Mouse (Mus musculus) gastrocnemius, postnatal 36 days (tissue): ENCODE measurements around the gene Mb. TPM values are rescaled to one million over a fixed set of nuclear protein-coding genes. Genes with fewer than 3 reads are reported as not detected.
"Not testable (repeated sequence)": the region's sequence is repeated elsewhere in the genome, so short reads cannot be mapped to it uniquely, and the experiment has no call there.

Source experiments
- DNase-seq, 2 experiments: peaks; one replicate each; pipeline ENCODE4 v3.0.0; 2022
- intact Hi-C: fragments of 180-260 bp; cut with DNase I; formaldehyde crosslinking; loops from one replicate; pipeline ENCODE4 v1.15.1; 2025
- total RNA-seq, 2 experiments: library from RNA; stranded (reverse); gene quantifications; 2 replicates each; pipeline ENCODE4 v1.2.3; 2021

Gene Mb
- total RNA-seq, 2 experiments from 2014 or later, result 2,788 to 3,377 TPM

DNA sequence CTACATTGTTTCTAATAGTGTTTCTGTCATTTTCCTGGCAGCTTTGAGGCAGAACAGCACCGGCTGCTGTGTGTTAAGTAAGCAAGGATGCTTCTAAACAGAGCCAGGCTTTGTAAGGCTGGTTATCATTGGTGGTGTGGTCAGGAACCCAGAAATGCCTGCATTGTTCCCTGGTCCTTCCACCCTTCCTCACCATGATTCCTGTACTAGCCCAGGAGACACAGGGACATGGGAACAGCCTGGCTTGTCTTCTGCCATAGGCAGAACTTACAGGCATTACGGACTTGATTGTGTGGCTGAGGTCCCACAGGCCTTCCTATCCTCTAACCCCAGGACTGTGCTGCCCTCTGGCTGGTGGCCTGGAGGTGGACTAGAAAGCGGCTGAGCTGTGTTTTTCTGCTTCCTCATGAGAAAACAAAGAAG lies 18.0 kb upstream of the Mb start:
- intact Hi-C loops, result no loop called here
- DNase-seq, result no peak

DNA sequence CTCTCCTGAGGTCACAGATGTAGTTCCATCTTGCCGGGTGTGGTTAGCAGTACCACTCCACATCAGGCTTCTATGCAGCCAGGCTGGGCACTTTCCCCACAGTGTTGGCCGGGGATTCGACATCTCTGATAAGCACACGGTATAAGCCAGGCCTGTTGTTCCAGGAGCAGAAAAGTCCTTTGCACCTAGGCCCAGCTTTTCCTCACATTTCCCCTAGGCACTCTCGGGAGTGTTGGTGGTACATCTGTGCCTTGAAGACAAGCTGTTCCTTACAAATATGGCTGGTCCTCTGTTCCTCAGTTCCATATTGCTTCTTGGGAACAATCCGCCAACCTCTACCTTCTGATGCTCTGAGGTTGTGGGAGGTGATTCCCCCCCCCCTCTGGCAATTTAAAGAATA lies 15.8 kb upstream of the Mb start:
- no peak for DNase-seq
- intact Hi-C loops, result no loop called here

DNA sequence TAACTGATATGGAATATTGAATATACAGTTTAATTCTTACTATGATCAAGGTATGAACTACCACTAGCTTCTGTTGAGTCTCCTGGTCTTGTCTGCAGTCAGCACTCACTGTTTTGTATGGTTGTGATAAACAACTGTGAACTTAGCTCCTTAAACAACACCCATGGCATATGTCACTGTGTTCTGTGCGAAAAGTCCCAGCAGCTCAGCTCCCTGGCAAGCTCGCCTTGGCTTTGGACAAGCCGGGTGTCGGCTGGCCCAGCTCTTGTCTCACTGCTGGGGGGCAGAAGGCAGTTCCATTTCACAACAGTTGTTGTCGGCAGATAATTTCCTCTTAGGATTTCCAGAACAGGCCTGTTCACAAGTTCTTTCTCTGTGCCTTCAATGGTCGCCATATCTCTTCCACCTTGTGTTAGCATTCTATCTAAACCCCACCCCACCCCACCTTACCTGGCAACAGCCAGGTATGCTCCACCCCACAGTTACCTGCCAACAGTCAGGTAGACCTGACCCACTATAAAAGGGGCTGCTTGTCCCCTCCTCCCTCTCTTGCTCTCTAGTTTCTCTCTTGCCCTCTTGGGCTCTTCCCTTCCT lies 14.9 kb upstream of the Mb start:
- no peak for DNase-seq
- intact Hi-C loops, result no loop called here

DNA sequence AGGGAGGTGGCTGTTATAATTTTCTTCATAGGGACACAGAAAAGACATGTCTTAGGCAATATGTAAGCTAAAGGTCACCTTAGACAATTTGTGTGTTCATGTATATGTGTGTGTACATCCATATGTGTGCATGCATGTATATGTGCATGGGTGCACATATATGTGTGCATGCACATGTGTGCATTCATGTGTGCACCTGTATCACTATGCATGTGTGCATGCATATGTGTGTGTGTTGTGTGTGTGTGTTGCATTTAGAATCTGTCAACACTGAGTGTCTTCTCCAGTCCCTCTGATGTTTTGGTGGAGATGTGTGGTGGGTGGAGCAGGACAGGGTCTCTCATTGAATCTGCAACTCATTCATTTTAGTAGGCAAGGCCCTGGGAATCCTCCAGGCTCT lies 12.3 kb upstream of the Mb start:
- intact Hi-C loops, result no loop called here
- no peak for DNase-seq

DNA sequence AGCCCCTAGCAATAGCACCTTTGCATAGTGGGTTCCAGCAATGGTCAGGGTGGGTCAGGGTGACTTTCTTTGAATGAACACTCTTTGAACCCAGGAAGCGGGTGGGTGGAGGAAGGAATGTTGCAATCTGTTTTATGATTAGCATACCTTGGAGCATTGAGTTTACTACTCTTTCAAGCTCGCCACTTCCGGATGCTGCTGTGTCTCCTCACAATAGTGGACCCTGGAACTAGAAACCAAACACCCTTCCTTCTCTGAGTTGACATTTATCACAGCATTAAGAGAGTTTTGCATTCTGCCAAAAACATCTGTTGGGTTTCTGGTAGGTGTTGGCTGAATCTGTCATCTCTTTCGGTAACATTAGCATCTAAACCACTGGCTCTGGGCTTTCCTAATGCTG lies 8.9 kb upstream of the Mb start:
- intact Hi-C loops, result not testable (repeated sequence)

DNA sequence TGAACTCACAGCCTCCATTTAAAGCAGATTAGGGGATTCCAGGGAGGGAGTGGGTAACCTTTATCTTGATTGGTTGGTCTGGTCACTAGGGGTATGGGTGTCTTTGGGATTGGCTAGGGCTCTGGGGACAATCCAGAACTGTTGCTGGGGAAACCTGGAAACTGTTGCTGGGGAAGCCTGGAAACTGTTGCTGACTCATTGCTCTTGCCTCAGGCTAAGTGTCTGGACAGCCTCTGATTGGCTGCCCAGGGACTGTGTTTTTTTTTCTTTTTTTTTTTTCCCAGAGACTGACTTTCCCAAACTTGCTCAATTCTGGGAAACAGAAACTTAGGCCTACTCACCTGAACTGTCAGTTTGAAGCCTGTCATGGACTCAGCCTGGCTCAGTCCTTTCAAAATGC lies 8.1 kb upstream of the Mb start:
- DNase-seq, result no peak
- intact Hi-C loops, result no loop called here

More for the DNA sequence above, 8.9 kb upstream of the Mb start:
- not testable (repeated sequence) for DNase-seq

DNA sequence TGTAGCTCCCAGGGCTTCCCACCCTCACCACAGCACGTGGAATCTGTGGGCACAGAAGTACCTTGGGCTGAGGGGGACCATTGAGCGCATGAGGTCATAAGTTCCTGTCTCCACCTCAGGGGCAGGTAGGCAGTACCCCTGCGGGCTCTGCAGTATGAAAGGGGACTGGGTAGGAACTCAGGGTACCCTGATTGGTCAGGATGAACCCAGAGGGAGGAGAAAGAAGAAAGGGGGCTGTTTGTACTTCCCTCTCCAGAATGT lies 6.3 kb upstream of the Mb start:
- DNase-seq, result no peak
- intact Hi-C loops, result no loop called here

DNA sequence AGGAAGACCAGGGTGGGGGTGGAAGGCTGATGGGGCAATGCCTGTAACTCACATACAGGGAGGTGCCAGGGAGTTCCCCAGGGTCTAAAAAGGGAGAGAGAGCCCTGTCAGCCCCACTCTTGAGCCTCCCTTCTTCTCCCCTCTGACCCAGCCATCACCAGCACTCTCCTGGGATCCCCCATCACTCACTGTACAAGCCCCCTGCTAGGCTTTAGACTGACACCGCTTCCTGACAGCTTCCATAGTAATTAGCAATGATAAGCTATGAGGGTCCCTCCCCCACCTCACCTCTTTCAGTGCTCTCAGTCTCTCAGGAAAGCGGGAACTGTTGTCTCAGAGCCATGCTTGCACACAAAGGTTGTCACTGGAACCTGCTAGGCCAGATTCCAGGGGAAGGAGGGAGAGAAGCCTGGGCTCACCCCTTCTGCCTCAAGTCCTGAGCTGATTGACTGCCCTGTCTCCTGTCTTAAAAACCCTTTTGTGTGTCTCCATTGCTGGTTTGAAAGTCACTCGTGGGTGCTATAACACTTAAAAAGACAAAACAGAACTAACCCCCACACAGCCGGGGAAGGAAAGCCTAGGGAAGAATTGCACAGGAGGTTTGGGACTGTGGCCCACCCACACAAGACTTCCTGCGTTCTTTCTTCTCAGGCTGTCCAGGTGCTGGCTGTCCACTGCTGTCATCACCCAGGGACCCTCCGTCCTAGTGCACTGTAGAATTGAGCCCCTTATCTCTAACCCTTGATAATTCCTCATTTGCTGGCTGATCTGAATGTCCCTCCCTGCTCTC lies 5.7 kb upstream of the Mb start:
- intact Hi-C loops, result no loop called here
- DNase-seq, result no peak

DNA sequence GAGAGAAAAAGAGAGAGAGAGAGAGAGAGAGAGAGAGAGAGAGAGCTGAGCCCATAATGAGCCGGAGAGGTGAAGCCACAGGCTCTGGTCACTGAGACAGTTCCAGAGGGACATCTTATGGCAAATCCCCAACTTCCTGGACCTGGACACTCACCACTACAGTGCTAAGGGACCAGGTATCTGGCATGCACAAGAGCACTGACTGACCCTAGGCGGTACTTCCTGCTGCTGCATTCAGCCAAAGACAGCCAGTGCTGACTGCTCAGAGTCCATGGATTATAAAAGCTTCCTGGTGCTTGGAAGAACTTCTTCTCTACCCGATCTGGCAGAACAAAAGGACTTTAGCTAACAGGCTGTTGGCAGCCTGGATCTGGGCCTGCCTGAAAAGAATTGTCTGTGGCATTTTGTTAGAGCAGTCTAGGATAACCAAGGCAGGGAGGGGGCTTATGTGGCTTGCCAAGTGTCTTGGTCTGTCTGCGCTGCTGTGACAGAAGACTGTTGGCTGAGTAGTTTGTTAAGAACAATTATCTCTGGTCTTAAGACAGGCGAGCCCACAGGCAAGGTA lies 4.2 kb upstream of the Mb start:
- intact Hi-C loops, result no loop called here
- no peak for DNase-seq

DNA sequence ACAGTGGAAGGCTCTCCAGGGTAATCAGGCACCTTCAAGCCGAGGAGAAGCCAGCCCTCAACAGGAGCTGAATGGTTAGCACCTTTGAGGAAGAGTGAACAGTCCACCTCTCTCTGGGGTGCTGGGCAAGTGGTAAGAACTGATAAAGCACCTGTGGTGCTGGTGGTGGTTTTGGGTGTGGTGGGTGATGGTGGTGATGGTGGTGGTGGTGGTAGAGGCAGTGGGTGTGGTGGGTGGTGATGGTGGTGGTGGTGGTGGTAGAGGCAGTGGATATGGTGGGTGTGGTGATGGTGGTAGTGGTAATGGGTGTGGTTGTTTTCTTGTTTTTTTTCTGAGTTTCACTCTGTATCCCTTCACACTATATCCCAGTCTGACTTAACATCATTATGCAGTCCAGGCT lies 2.6 kb upstream of the Mb start:
- DNase-seq, result no peak
- intact Hi-C loops, result no loop called here

DNA sequence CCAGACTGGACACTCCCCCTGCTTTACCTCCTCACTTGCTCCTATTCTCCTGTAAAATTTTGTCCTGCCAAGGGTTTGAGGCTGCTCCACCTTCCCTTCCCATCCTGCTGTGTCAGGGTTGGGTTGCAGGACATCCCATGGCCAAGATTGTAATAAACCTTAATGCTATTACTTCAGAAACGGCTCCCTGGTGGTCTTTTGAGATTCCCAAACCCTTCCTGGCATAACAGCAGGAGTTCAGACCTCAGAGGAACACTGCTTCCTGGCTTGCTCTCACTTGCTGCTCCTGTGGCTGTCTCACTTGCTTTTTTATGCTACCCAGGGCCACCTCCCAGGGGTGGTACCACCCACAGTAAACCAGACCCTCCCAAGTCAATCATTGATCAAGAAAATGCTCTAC lies 1.7 kb upstream of the Mb start:
- intact Hi-C loops, result no loop called here
- DNase-seq, result no peak

DNA sequence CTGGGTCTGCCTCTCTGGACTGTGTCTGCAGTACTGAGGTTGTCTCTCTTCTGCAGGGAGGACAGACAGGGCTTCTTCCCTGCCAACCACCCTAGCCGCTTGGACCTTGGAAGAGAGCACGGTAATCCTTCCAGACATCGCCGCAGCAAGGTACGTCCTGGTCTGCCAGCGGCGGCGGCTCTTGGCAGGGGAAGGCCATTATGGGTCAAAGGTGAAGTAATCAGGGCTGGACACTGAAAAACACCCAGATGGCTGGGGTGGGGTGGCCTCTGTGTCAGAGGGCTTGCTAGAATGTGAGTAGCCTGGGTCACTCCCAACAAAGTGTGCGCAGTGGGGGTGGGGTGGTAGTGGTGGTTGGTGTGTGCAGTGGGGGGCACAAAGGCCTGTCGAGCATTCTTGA lies 4.9 kb downstream of the Mb start:
- DNase-seq, result peak in 1 of 2 experiments; percentile 66
- intact Hi-C loops, result no loop called here

DNA sequence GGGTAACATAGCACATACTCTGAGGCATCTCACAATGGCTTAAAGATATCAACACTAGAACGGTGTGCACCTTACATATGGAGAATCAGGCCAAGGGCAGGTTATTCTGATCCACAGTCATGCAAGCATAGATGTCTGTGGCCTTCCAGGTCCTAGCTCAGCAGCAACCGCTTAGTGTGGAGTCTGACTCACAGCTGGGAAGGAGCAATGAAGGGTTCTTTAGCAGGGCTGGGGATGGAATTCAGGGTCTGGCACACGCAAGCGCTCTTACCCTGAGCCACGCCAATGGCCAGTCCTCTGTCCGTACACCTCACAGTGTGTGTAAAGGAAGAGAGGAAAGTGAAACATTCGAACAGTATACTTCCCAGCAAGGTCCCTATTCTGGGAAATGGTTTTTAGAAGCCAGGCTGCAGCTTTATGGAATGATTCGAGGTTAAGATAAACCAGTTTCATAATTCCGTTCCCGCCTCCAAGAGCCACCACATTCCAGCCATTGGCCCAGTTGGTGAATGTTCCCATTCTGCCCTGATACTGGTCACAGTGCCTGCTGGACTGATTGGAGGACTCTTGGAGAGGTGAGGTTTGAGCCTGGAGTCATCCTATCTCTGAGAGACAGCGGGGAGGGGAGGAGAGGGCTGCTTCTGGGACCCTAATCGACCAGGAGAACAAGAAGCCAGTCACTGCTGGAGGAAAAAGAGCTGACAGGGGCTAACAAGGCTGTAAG lies 5.7 kb downstream of the Mb start, which contains the start of gene Apol6:
TSS of gene Apol6 (plus strand) at position 133 of the 724 bp plus-strand sequence.
- intact Hi-C loops, result no loop called here
- DNase-seq, result no peak

DNA sequence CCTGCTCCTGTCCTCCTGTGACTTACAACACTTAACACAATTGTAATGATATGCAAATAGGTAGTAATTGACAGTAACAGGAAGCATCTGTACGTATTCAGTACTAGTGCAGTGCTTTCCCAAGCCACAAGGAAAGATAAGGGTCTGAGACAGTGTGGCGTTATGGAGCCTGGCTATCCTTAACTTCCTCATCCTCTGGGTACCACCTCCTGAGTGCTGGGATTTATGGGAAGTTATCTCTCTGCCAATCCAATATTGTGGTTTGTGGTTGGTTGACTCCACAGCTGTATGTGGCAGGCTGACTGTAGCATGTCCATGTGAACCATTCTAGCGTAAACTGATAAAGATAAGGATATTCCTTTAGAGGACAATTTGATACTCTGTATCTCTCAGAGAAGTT lies 9.7 kb downstream of the Mb start:
- intact Hi-C loops, result no loop called here
- no peak for DNase-seq

DNA sequence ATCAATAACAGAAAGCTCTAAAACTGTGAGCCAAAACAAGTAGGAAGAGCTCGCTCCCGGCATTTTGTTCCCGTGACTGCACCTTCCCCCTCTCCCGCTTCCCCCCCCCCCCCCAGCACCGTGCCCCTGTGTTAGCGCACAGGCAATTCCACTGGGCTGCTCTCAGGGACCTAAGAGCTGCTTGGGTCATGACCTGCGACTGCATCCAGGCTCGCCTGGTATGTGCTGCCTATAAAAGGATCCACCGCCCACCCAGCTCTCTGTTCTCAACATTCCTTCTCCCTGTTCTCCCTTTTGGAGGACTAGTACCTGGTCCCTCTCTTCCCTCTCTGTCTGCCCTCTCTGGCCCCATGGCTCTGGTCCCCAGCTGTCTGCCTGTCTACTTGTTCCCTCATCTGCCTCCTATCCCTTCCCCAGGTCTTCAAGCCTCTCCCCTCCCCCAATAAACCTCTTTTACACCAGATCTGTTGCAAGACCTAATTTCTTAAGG lies 11.2 kb downstream of the Mb start:
- intact Hi-C loops, result no loop called here
- DNase-seq, result no peak

DNA sequence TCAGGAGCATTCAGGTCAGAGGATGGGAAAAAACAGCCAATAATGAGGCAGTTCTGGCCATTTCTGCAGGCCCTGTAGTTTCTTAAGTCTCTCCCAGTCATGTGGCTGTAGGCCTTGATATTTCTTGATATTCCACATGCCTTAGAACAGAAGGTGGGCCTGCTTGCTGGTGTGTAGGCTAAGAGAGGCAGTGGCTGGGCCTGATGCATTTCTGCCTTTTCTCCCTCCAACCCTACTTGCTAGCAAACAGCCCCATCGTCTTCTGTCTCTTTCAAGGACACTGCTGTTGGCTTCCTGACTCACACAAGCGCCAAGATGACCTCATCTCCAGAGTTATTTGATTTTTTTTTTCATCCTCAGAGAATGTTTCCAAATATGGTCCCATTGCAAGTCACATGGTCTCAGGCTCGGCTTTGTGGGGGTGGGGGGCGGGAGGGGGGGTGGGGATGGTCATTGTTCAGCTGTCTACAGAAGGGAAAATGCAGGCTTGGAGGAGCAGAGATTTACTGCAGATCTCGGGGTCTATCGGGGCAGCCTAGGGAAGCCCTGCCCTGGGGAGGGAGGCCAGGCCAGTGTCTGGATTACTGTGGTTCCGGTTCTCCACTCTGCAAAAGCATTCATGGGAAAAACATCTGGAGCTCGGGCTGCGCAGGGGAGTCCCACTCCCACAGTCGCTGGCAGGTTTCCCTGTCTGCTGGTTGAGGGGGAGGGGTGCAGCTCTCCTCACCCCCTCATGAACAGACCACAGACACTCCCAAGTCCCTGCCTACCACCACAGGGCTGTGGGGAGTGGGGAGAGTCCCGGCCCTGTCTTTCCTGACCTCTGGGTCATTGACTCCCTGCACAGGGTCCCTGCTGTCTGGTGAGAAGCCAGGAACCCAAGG lies 12.9 kb downstream of the Mb start:
- peak; percentile 63 to 77 for DNase-seq

DNA sequence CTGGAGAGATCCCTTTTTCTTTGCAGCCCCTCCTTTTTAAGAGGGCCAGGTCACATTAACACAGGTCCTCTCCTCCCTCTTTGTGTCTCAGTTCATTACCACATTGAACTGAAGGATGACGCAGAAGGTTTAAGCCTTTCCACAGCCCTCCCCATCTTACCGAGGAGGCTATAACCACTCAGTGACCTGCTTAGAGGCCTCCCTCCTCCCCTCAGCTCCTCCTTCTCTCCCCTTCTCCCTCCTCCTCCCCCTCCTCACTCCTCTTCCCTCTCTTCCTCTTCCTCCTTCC lies 13.5 kb downstream of the Mb start:
- intact Hi-C loops, result no loop called here

More for the DNA sequence above, 12.9 kb downstream of the Mb start:
- intact Hi-C loops, result no loop called here

DNA sequence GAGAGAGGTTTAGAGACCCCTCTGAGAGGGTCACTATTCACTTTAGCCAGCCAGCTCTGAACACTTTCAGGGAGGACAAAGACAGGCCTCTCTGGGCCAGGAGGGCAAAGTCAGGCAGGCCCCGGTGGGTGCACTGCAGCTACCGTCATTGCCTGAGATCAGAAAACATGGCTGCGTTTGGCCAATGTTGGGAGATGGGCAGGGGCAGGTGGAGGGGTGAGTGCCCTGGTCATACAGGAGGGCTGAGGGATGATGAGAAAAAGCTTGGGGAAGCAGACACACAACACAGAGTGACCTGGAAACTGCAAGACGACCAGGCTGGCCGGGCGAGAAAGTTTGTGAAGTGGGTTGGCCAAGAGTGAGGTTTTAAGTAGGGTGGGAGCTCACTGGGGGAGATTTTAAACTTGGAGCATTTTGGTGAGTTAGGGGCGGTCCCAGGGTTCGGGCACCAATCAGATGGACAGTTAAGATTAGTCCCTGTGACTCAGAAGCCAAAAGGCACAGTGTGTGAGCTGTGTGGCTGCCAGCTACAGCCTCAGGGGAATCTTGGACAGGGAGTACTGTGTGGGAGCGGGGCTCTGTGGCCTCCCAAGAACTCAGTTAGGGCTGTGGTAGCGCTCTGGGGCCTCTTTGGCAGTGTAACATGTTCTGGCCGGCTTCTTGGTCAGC lies 14.0 kb downstream of the Mb start:
- intact Hi-C loops, result no loop called here
- DNase-seq, result peak; percentile 85 to 91

More for the DNA sequence above, 13.5 kb downstream of the Mb start:
- DNase-seq, result no peak

DNA sequence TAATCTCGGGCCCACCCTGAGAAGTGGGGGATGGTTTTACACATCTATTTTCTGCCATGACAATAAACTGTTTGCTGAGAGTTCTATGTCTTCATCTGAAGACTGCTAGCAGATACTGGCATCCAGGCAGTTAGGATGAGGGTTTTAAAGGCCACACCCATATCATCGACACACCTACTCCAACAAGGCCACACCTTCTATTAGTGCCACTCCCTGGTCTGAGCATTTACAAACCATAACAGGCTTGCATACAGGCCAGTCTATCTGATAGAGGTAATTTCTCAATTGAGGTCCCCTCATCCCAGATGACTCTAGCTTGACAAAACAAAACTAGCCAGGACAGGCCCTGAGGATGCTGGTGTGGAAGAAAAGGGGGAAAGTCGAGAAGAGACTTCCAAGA lies 14.8 kb downstream of the Mb start:
- intact Hi-C loops, result no loop called here
- no peak for DNase-seq

DNA sequence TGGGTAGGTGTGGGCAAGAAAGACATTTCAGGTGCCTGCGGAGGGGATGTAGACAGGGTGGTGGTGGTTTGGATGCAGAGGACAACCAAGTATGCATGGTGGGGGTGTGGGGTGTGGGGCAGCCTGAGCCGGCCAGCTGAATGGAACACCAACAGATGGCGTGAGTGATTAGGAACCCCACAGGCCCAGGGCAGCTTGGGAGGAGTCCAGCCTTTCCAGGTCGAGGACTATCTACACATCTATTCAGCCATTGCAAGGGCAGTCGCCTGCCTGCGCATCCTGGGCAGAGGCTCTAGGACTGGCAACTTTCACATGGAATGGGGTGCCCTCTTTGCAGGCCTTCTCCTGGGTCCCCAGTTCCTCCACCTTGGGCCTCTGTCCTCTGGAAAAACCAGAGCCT lies 15.9 kb downstream of the Mb start:
- DNase-seq, result no peak
- intact Hi-C loops, result no loop called here
